Mouse (Mus musculus): ENCODE measurements around the gene Prss40.
"Not testable (repeated sequence)": the region's sequence is repeated elsewhere in the genome, so short reads cannot be mapped to it uniquely, and the experiment has no call there.

GRCm38 (mm10) chr1:34534574-34534973 is 26.2 kb downstream of the Prss40 start:
- TF ChIP-seq CTCF (IDR thresholded peaks at IDR 0.05; ENCODE audit: borderline replicate concordance, control insufficient read depth, extremely low read depth, insufficient read depth, low read length, poor library complexity); POLR2A (IDR thresholded peaks at IDR 0.05; ENCODE audit: control insufficient read depth, extremely low read depth, insufficient read depth, low read length, poor library complexity): not testable (repeated sequence)
